Mouse (Mus musculus): ENCODE data around the gene Sec14l1. TPM values are rescaled to one million over a fixed set of nuclear protein-coding genes. Genes with fewer than 3 reads are reported as not detected.

Gene Sec14l1
- total RNA-seq, 2 experiments from 2014 or later: 101 to 113 TPM

DNA sequence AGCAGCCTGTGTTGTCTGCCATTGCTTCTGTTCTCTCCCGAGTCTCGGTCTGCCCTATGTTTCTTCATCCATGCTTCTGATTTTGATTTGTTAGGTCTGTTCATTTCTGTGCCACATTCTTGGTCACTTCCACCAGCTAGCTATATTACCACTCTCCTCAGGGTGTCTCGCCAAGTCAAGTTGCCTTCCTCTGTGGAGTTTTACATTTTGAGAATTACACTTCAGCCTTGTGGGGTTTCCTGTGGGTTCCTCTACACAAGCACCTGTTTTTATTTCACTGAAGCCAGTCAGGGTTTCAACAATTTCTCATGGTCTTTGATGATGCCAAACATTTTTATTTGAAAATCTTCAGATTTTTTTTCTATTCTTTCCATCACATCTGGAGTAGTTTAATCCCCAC lies 67.8 kb downstream of the Sec14l1 start:
- no peak for DNase-seq

DNA sequence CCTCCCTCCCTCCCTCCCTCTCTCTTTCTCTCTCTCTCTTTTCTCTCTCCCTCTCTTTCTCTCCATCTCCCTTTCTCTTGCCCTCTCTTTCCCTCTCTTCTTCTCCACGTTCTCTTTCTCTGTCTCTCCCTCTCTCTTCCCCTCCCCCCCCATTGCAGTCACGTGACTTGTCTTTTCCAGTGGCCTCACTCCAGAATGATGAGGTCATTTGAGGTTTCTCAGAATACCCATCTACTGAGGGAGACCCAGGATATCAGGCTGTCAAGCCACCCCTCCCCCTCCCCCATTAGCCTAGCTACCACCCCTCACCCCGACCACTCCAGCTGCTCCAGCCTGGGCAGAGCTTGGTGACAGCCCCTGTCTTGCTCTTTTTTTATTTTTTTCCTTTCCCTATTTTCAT lies 68.3 kb downstream of the Sec14l1 start:
- DNase-seq: no peak

DNA sequence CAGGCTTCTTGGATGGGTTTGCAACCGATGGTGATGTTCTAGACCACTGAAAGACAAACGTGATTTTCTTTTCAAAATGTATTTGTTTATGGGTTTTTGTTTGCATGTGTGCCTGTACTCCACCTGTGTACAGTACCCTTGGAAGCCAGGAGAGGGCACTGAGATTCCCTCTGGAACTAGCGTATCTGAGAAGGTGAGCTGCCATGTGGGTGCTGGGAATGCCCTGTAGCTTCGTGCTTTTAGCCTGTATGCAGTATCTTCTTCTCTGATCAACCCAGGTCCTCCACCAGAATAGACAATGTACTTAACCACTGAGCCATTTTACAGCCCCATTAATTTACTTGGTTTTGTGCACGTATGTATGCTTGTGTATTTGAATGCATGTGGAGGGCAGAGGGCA lies 68.9 kb downstream of the Sec14l1 start:
- no peak for DNase-seq

DNA sequence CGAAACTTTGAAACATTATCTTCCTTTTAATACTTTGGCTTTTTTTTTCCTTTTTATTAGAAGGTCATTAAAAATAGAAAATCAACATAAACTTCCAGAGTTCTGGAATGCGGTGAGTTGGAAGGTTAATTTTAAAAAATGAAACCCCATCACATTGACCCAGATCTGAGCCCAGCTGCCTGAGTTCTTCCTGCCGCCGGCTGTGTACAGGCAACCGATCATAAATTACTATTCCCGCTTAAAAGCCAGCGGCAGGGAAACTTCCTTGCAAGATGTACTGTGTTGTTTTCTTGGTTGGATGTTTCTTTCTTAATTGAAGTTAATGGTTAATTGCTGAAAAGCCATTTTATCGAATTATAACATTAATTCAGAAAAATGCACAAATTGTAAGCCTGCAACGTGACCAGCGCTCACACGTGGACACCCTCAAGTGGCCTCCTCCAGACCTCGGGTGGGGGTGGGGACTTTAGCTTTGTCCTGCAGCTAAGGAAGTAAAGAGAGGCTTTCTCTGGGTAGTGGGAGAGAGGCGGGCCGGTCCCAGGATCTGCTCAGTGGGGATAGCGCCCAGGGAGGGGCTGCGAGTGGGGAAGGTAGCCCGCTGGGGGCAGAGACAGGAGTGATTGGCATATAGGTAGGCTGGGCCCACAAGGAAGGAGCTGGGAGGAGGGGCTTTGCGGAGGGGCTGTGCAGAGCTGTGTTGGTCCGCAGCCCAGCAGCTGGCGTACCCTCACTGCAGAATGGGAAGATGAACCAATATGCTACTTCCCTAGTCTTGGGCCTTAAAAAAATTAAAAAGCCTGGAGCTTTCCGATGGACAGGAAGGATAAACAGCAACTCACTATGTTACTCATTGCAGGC lies 70.3 kb downstream of the Sec14l1 start:
- DNase-seq: no peak

DNA sequence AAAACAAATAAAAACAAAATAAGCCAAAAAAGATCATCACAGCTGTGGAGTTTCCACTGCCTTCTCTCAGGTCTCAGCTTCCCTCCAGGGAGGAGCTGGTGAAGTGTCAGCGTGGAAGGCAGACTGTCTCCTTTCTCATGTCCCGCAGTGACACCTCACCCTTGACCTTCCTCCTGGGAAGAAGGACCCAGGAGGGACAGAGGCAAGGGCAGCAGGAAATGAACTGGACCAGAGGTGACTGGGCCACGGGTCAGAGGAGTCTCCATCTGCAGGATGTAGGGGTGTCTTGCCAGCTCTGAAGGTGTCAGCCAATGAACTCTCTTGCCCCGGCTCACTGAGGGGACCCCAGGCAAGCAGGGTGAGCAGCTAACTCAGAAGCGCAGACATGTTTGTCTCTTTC lies 76.6 kb downstream of the Sec14l1 start:
- DNase-seq: peak; percentile 62

DNA sequence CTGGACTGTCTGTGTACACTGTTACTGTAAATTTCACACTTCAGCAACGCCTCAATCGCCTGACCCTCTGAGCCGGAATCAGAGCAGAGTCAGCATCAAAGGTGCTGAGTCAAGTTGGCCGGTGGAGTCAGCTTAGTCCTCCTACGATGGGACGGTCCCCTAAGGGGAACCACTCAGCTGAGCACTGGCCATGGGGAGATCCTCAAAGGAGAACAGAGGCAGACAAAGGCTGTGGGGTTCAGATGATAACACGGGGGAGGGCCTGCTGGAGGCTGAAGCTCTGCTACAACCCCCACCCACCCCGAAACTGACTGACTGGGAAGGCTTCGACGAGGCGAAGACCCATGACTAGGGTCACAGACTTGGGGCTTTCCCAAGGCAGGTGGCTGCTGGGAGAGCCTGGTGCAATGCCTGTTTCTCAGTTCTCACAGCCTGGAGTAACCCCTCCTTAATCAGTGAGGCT lies 79.5 kb downstream of the Sec14l1 start:
- DNase-seq: no peak

DNA sequence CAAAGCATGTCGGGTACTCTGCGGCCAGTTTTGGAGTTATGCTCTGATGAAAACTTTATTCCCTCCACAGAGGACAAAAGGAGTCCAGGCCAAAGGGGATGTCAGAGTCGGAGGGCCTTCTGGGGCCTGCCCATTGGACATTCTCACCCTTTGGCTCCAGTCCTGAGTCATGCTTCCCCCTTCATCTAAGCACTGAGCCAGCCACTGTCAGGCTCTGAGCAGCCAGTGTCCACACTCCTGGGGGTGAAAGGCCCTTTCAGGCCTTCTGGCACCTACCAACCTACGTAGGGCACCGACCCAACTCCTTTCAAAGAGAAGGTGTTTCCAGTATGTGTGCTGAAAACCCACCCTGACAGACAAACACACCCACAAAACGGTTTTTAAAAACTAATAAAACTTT lies 80.6 kb downstream of the Sec14l1 start:
- DNase-seq: peak; percentile 54

DNA sequence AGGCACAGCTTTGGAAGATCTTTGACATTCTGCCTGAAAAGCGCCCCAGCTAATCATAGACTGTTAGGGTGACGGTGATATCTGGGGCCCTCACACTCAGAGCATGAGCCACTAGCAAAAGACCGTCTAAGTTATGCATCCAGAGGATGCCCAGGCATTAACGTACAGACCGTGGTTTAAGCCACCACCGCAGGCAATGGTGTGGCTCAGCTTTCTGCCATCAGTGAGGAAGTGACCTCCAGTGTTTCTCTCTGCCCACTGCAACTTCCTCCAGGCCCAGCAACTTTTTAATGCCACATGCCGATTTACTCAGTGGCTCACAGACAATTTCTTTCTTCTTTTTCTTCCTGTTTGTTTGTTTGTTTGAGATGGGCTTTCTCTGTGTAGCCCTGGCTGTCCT lies 81.7 kb downstream of the Sec14l1 start:
- DNase-seq: no peak

DNA sequence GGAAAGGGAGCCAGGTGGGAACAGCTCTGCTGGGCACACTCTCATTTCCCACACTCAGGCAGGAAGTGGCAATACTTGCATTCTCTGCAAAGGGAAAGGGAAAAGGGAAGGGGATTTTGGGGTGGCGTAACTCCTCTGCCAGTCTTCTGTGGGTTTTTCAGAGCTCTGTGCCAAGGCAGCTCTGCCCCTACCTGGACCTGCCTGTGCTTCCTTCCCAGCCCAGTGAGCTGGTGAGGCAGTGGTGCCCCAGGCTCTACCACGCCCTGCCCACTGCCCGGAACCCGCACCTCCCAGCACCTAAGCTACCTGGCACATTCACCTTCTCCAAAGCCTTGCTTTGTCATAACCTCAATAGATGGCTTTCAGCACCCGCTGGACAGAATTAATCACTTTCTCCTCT lies 83.2 kb downstream of the Sec14l1 start:
- no peak for DNase-seq

DNA sequence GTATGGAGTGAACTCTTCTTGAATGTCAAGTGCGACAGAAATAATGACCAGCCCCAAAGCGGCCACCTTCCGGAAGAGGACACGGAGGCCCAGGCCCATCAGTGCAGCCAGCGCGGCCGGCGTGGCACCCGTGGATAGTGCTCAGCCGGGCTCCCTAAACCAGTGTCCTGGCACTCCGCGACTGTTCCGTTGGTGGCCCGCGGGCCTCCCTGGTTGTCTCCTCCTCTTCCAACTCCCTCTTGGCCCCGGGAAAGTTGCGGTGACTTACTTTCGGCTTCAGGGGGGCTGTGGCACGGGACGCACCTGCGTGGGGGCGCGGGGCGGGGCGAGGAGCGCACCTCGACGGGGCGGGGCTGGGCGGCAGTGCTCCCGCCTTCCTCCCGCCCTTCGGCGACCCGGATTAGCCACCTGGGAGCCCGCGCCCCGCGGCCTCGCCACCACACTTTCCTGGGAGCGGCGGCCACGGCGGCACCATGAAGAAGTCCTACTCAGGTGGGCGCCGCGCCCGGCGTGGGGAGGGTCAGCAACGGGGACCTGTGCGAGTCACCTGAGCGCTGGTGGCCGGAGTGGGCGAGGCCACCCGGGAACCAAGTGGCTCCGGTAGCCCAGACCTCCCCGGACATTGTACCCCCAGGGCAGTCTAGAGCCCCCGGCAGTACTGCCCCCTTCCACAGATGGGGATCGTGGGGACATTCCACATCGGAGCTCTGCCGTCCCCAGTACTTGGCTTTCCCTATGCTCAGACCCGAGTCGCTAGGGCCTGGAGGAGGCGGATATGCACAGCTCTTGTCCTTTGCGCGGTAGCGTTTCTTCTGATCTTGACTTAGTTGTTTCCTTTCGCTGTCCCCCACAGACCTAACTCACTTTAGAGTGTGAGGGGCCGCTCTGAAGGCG lies 84.6 kb downstream of the Sec14l1 start, which contains the start of gene Sept9:
TSS of gene Sept9 (plus strand) at position 380 of the 894 bp plus-strand sequence.
- DNase-seq: peak; percentile 69

DNA sequence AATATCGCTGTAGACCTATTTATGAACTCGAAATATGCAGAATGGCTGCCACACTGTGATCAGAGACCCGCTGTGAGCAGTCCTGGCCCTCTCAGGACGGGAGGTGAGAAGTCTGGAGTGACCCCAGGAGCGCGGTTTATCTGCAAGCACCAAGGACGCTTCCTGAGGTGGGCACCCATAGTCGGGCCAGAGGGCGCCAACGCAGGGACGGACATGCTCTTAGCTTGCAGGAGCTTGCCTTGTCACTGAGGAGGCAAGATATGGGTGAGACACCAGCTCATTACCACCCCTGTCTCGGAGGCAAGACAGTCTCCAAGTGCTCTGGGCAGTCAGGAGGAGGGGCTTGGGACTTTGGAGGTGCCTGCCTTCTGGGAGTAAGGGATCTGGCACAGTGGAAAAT lies 86.9 kb downstream of the Sec14l1 start:
- DNase-seq: no peak

DNA sequence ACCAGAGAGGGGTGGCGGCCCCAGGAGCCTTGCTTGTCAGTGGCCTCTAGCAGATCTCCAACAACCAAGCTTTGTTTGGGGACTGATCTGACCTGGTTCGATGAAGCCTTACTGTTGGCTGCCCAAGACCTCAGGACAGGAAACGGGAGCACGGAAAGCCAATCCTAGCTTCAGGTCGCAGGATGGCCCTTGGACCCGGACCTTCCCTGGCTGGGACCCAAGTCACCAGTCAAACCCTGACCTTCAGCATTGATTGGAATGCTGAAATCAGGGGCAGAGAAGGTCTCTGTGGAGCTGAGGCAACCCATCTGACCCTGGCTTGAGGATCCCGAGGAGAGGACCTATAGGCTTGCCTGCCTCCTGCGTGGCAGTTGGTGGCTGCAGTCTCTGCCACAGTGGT lies 89.6 kb downstream of the Sec14l1 start:
- peak; percentile 41 for DNase-seq

DNA sequence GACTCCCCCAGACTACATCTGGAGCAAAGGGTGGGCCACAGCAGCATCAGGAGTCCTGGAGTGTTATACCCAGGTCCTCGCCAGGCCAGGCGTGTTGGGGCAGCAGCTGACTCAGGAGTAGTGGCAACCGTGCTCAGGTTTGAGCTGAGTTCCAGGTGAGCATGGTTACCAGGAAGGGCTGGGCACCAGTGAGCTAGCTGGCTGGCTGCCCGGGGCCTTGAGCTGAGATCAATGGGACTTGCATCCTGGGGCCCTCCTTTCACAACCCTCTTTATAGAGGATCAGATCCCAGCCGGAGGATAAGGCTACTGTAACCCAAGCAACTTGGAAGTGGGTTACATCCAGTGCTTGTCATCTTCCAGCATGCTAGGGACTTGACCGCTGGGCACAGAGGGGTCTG lies 90.1 kb downstream of the Sec14l1 start:
- peak; percentile 64 for DNase-seq

DNA sequence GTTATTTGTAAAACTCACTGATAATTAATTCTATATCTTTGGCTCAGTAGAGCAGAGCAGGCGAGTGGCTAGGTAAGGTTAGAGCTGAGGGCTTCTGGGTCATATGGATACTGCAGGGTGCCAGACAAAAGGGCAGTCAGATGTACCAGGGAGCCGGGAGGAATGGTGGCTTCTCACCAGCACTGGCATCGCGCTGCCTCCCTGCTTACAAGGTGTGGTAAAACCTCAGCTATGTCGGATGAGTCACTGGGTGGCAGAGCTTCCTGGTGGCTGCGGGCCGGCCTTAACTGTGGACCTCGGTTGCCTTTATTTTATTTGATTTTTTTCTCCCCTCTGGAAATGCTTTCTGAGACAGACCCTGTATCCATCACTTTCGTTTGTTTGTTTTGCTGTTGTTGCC lies 90.5 kb downstream of the Sec14l1 start:
- no peak for DNase-seq

DNA sequence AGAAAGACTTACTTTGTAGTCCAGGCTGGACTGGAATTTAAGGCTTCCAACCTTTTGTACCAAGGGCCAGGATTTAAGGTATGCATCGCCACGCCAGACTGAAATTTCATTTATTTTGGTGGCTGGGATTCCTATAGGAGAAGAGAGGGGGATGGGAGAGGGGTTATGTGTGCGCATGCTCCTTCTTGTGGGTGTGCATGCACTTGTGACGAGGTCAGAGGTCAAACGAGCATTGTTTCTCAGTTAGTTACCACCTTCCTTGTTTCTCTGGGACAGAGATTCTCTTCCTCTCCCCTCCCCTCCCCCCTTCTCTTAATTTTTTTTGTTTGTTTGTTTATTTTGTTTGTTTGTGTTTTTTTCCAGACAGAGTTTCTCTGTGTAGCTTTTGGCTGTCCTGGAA lies 92.5 kb downstream of the Sec14l1 start:
- no peak for DNase-seq

DNA sequence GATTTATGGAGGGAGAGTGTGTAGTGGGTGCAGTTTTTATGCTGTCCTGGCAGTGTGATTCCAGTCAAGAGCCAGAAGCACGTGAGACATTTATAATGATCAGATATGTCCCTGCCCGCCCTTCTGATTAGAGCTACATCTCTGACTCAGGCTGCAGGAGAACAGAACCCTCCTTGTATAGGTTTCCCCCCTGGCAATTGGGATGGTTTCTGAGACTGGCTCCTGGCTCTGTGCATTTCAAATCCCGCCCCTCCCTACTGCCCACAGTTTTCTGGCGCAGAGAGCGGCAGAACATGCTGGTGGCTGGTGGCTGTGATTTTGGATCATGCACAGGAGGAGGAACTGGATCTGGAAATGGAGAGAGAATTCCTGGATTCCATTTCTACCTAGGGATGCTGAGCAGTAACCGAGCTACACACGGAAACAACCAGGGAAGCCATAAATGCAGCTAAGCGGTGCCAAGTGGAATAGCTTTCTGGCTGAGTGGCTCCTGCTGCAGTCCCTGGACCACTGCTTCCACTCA lies 93.2 kb downstream of the Sec14l1 start:
- DNase-seq: no peak

Small RNA genes within 50 kb of the gene (microRNA-seq; reads per million reads assigned to microRNA genes)
- gene Gm24323 (not detected), gene Mir6516 (39.2 reads per million, percentile 33 among the genes with 10 or more reads in this experiment)

Other genes with a start within 250 kb of the Sec14l1 start
- gene Mgat5b, start 196.3 kb upstream of the Sec14l1 start, total RNA-seq (2021): 1 to 10 TPM in 1 of 2 experiments, under 1 TPM in 1; 0.81 to 1.3 TPM
- 100 to 1,000 TPM; 115 to 146 TPM for gene Sept9, start 84.5 kb downstream of the Sec14l1 start, total RNA-seq (2021)

Data from adrenal gland, postnatal 10 days (tissue).